Mouse (Mus musculus): ENCODE measurements at regions not wholly inside any gene's neighbourhood (a gene's known extent, or its start where the extent isn't known, plus 50 kb on each side); places are given as distances from the start of the nearest gene placed in this dataset.

GRCm38 (mm10) chr7:137957354-137957753 lies 440.2 kb downstream of the Tcerg1l start:
- Histone ChIP-seq H3K9me3 (ENCODE audit: control insufficient read depth, low read depth, low read length) (no peaks in the 10 kb centered on the region), H3K9ac (replicated peaks; ENCODE audit: low read depth, low read length) (no peak overlapping the region), H3K27me3 (ENCODE audit: control insufficient read depth, insufficient read depth, low read length) (no peaks in the 10 kb centered on the region), H3K4me2 (replicated peaks; ENCODE audit: low read depth, low read length) (no peak overlapping the region), H3K4me1 (ENCODE audit: control insufficient read depth, insufficient read depth, low read length) (no peaks in the 10 kb centered on the region), H3K4me3 (ENCODE audit: low read depth, low read length) (no peak overlapping the region), H3K27ac (ENCODE audit: low read length) (no peak overlapping the region), H3K36me3 (ENCODE audit: control insufficient read depth, insufficient read depth, low read length) (no peaks in the 10 kb centered on the region)
- no peak for ATAC-seq (ENCODE audit: insufficient number of reproducible peaks, insufficient read depth, low FRiP score, low read depth)
- 72% methylated on average over 5 of the region's 5 CpGs for WGBS

- no peak overlapping the region for H3K27ac ChIP-seq (ENCODE audit: low read length)
- H3K4me3 ChIP-seq (ENCODE audit: low read depth, low read length): no peak overlapping the region
- no peak overlapping the region for H3K4me2 ChIP-seq (replicated peaks; ENCODE audit: low read depth, low read length)
- 84% methylated on average over 5 of the region's 5 CpGs for WGBS
- no peaks in the 10 kb centered on the region for H3K36me3 ChIP-seq (ENCODE audit: control insufficient read depth, insufficient read depth, low read length)
- H3K9ac ChIP-seq (replicated peaks; ENCODE audit: low read depth, low read length): no peak overlapping the region
- no peaks in the 10 kb centered on the region for H3K9me3 ChIP-seq (ENCODE audit: control insufficient read depth, low read depth, low read length)
- no peaks in the 10 kb centered on the region for H3K4me1 ChIP-seq (ENCODE audit: control insufficient read depth, insufficient read depth, low read length)
- no peaks in the 10 kb centered on the region for H3K27me3 ChIP-seq (ENCODE audit: control insufficient read depth, insufficient read depth, low read length)
- no peak for ATAC-seq (ENCODE audit: insufficient number of reproducible peaks, insufficient read depth, low FRiP score, low read depth)
These were observed 439.7 kb downstream of the Tcerg1l start for GRCm38 (mm10) chr7:137957848-137958247.

GRCm38 (mm10) chr7:137963470-137964095 lies 433.9 kb downstream of the Tcerg1l start:
- H3K27ac ChIP-seq (ENCODE audit: low read length): no peak overlapping the region
- H3K4me1 ChIP-seq (ENCODE audit: control insufficient read depth, insufficient read depth, low read length): no peaks in the 10 kb centered on the region
- H3K4me2 ChIP-seq (replicated peaks; ENCODE audit: low read depth, low read length): no peak overlapping the region
- no peak overlapping the region for H3K9ac ChIP-seq (replicated peaks; ENCODE audit: low read depth, low read length)
- 66% methylated on average over 3 of the region's 3 CpGs for WGBS
- H3K36me3 ChIP-seq (ENCODE audit: control insufficient read depth, insufficient read depth, low read length): no peaks in the 10 kb centered on the region
- no peak for ATAC-seq (ENCODE audit: insufficient number of reproducible peaks, insufficient read depth, low FRiP score, low read depth)
- no peak overlapping the region for H3K4me3 ChIP-seq (ENCODE audit: low read depth, low read length)
- H3K27me3 ChIP-seq (ENCODE audit: control insufficient read depth, insufficient read depth, low read length): no peaks in the 10 kb centered on the region
- H3K9me3 ChIP-seq (ENCODE audit: control insufficient read depth, low read depth, low read length): no peaks in the 10 kb centered on the region

- no peak for ATAC-seq (ENCODE audit: insufficient number of reproducible peaks, insufficient read depth, low FRiP score, low read depth)
- WGBS: 89% methylated on average over 5 of the region's 5 CpGs
These were observed 422.8 kb downstream of the Tcerg1l start for GRCm38 (mm10) chr7:137974705-137975104.

GRCm38 (mm10) chr7:137977527-137977926 lies 420.0 kb downstream of the Tcerg1l start:
- no peak for ATAC-seq (ENCODE audit: insufficient number of reproducible peaks, insufficient read depth, low FRiP score, low read depth)
- no peak overlapping the region for H3K4me2 ChIP-seq (replicated peaks; ENCODE audit: low read depth, low read length)
- H3K4me3 ChIP-seq (ENCODE audit: low read depth, low read length): no peak overlapping the region
- H3K36me3 ChIP-seq (ENCODE audit: control insufficient read depth, insufficient read depth, low read length): no peaks in the 10 kb centered on the region
- no peaks in the 10 kb centered on the region for H3K4me1 ChIP-seq (ENCODE audit: control insufficient read depth, insufficient read depth, low read length)
- H3K27ac ChIP-seq (ENCODE audit: low read length): no peak overlapping the region
- H3K9ac ChIP-seq (replicated peaks; ENCODE audit: low read depth, low read length): no peak overlapping the region
- H3K9me3 ChIP-seq (ENCODE audit: control insufficient read depth, low read depth, low read length): no peaks in the 10 kb centered on the region
- H3K27me3 ChIP-seq (ENCODE audit: control insufficient read depth, insufficient read depth, low read length): no peaks in the 10 kb centered on the region
- 64% methylated on average over 1 of the region's 1 CpGs for WGBS

More at GRCm38 (mm10) chr7:137974705-137975104, 422.8 kb downstream of the Tcerg1l start:
- Histone ChIP-seq H3K27ac (ENCODE audit: low read length) (no peak overlapping the region), H3K36me3 (ENCODE audit: control insufficient read depth, insufficient read depth, low read length) (no peaks in the 10 kb centered on the region), H3K4me2 (replicated peaks; ENCODE audit: low read depth, low read length) (no peak overlapping the region), H3K27me3 (ENCODE audit: control insufficient read depth, insufficient read depth, low read length) (no peaks in the 10 kb centered on the region), H3K9ac (replicated peaks; ENCODE audit: low read depth, low read length) (no peak overlapping the region), H3K4me1 (ENCODE audit: control insufficient read depth, insufficient read depth, low read length) (no peaks in the 10 kb centered on the region), H3K9me3 (ENCODE audit: control insufficient read depth, low read depth, low read length) (no peaks in the 10 kb centered on the region), H3K4me3 (ENCODE audit: low read depth, low read length) (no peak overlapping the region)

GRCm38 (mm10) chr7:137979361-137979760 lies 418.2 kb downstream of the Tcerg1l start:
- no peak overlapping the region for H3K4me2 ChIP-seq (replicated peaks; ENCODE audit: low read depth, low read length)
- ATAC-seq (ENCODE audit: insufficient number of reproducible peaks, insufficient read depth, low FRiP score, low read depth): no peak
- no peak overlapping the region for H3K4me3 ChIP-seq (ENCODE audit: low read depth, low read length)
- no peak overlapping the region for H3K9ac ChIP-seq (replicated peaks; ENCODE audit: low read depth, low read length)
- H3K27ac ChIP-seq (ENCODE audit: low read length): no peak overlapping the region
- H3K27me3 ChIP-seq (ENCODE audit: control insufficient read depth, insufficient read depth, low read length): no peaks in the 10 kb centered on the region
- no peaks in the 10 kb centered on the region for H3K9me3 ChIP-seq (ENCODE audit: control insufficient read depth, low read depth, low read length)
- WGBS: 73% methylated on average over 4 of the region's 4 CpGs
- no peaks in the 10 kb centered on the region for H3K36me3 ChIP-seq (ENCODE audit: control insufficient read depth, insufficient read depth, low read length)
- H3K4me1 ChIP-seq (ENCODE audit: control insufficient read depth, insufficient read depth, low read length): no peaks in the 10 kb centered on the region

- H3K27ac ChIP-seq (ENCODE audit: low read length): no peak overlapping the region
- H3K4me1 ChIP-seq (ENCODE audit: control insufficient read depth, insufficient read depth, low read length): no peaks in the 10 kb centered on the region
- no peak for ATAC-seq (ENCODE audit: insufficient number of reproducible peaks, insufficient read depth, low FRiP score, low read depth)
- no peak overlapping the region for H3K9ac ChIP-seq (replicated peaks; ENCODE audit: low read depth, low read length)
- no peaks in the 10 kb centered on the region for H3K36me3 ChIP-seq (ENCODE audit: control insufficient read depth, insufficient read depth, low read length)
- H3K9me3 ChIP-seq (ENCODE audit: control insufficient read depth, low read depth, low read length): no peaks in the 10 kb centered on the region
- no peaks in the 10 kb centered on the region for H3K27me3 ChIP-seq (ENCODE audit: control insufficient read depth, insufficient read depth, low read length)
- H3K4me3 ChIP-seq (ENCODE audit: low read depth, low read length): no peak overlapping the region
- 31% methylated on average over 3 of the region's 3 CpGs for WGBS
- H3K4me2 ChIP-seq (replicated peaks; ENCODE audit: low read depth, low read length): no peak overlapping the region
These were observed 391.7 kb downstream of the Tcerg1l start for GRCm38 (mm10) chr7:138005806-138006205.

- H3K9ac ChIP-seq (replicated peaks; ENCODE audit: low read depth, low read length): no peak overlapping the region
- H3K27ac ChIP-seq (ENCODE audit: low read length): no peak overlapping the region
- H3K27me3 ChIP-seq (ENCODE audit: control insufficient read depth, insufficient read depth, low read length): no peaks in the 10 kb centered on the region
- ATAC-seq (ENCODE audit: insufficient number of reproducible peaks, insufficient read depth, low FRiP score, low read depth): no peak
- H3K4me2 ChIP-seq (replicated peaks; ENCODE audit: low read depth, low read length): no peak overlapping the region
- H3K9me3 ChIP-seq (ENCODE audit: control insufficient read depth, low read depth, low read length): no peaks in the 10 kb centered on the region
- H3K4me3 ChIP-seq (ENCODE audit: low read depth, low read length): no peak overlapping the region
- H3K4me1 ChIP-seq (ENCODE audit: control insufficient read depth, insufficient read depth, low read length): no peaks in the 10 kb centered on the region
- no peaks in the 10 kb centered on the region for H3K36me3 ChIP-seq (ENCODE audit: control insufficient read depth, insufficient read depth, low read length)
- 63% methylated on average over 3 of the region's 3 CpGs for WGBS
These were observed 390.6 kb downstream of the Tcerg1l start for GRCm38 (mm10) chr7:138006971-138007370.

GRCm38 (mm10) chr7:138008601-138009000 lies 388.9 kb downstream of the Tcerg1l start:
- no peak overlapping the region for H3K9ac ChIP-seq (replicated peaks; ENCODE audit: low read depth, low read length)
- no peaks in the 10 kb centered on the region for H3K4me1 ChIP-seq (ENCODE audit: control insufficient read depth, insufficient read depth, low read length)
- H3K27ac ChIP-seq (ENCODE audit: low read length): no peak overlapping the region
- no peak overlapping the region for H3K4me2 ChIP-seq (replicated peaks; ENCODE audit: low read depth, low read length)
- no peaks in the 10 kb centered on the region for H3K36me3 ChIP-seq (ENCODE audit: control insufficient read depth, insufficient read depth, low read length)
- H3K4me3 ChIP-seq (ENCODE audit: low read depth, low read length): no peak overlapping the region
- no peaks in the 10 kb centered on the region for H3K9me3 ChIP-seq (ENCODE audit: control insufficient read depth, low read depth, low read length)
- no peak for ATAC-seq (ENCODE audit: insufficient number of reproducible peaks, insufficient read depth, low FRiP score, low read depth)
- WGBS: 40% methylated on average over 3 of the region's 3 CpGs
- H3K27me3 ChIP-seq (ENCODE audit: control insufficient read depth, insufficient read depth, low read length): no peaks in the 10 kb centered on the region
